Mouse (Mus musculus) left cerebral cortex, adult 2 months (tissue): Measurements from ENCODE around the gene Vmn1r51. TPM values are rescaled to one million over a fixed set of nuclear protein-coding genes. Genes with fewer than 3 reads are reported as not detected.
"Not testable (repeated sequence)": the region's sequence is repeated elsewhere in the genome, so short reads cannot be mapped to it uniquely, and the experiment has no call there.

Source experiments
- DNase-seq, 2 experiments: peaks; one replicate each; pipeline ENCODE4 v3.0.0; 2021 to 2022; ENCODE audit warnings: low spot score in 2 of 2, mixed read lengths in 1 of 2; ENCODE audit errors: extremely low spot score in 1 of 2
- H3K27ac ChIP-seq: fragments of 200-600 bp; 2 replicates; pipeline ENCODE4 v1.8.1; 2022
- H3K4me3 ChIP-seq: fragments of 200-600 bp; 2 replicates; pipeline ENCODE4 v1.8.1; 2022
- CTCF ChIP-seq: fragments of 200-600 bp; IDR thresholded peaks from 2 replicates; pipeline ENCODE4 v1.8.1; 2022; ENCODE audit warnings: antibody characterized with exemption, mild to moderate bottlenecking, moderate library complexity
- intact Hi-C: fragments of 180-260 bp; cut with DNase I; formaldehyde crosslinking; loops from one replicate; pipeline ENCODE4 v1.15.1; 2025
- long read RNA-seq, 2 experiments: library from polyadenylated mRNA; stranded (forward); transcript quantifications; one replicate each; pipeline ENCODE4 v2.0.0; 2021; ENCODE audit warnings: borderline mapping rate in 2 of 2
- total RNA-seq, 2 experiments: library from RNA; stranded (reverse); gene quantifications; 2 replicates each; pipeline ENCODE4 v1.2.3; 2021

The Vmn1r51 gene
- total RNA-seq: not detected
- long read RNA-seq, experiment 1: 0 reads
- long read RNA-seq, experiment 2: 0 reads

- H3K27ac ChIP-seq, H3K4me3 ChIP-seq, DNase-seq, intact Hi-C loops: not testable (repeated sequence)
Observed at GRCm38 (mm10) chr6:90122296-90122695, at the start of gene Vmn1r51. TSS of gene Vmn1r51 (plus strand) at chr6:90122596.

- DNase-seq: no peak
- no peak for TF ChIP-seq CTCF
- Histone ChIP-seq H3K4me3 (no peak within 1 kb of the TSS), H3K27ac (no peak within 1 kb of the TSS)
- intact Hi-C loops: no loop called here
Observed at GRCm38 (mm10) chr6:90078406-90078805, 44.0 kb upstream of the Vmn1r51 start, which contains the start of gene Vmn1r49. TSS of gene Vmn1r49 (minus strand) at chr6:90078506.

DNA sequence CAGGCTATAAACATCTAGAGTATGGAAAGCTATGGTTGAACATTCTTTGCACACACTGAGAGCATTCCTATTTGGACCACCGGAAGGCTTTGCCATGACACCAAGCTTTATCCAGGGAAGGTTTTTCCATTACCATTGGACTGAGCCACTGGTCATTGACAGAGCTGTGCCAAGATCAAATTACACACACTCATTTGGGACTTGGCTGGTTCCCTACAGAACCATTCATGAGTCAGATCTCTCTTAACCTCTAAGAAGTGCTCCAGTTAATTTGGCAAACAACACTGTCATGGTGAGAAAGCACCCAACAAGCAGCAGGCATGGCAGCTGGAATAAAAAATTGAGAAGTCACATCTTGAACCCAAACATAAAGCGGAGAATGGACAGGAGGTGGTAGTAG is 21.8 kb upstream of the Vmn1r51 start:
- no peak for DNase-seq
- TF ChIP-seq CTCF: no peak
- H3K4me3 ChIP-seq: no peak overlapping the region
- intact Hi-C loops: no loop called here
- H3K27ac ChIP-seq: no peak overlapping the region

DNA sequence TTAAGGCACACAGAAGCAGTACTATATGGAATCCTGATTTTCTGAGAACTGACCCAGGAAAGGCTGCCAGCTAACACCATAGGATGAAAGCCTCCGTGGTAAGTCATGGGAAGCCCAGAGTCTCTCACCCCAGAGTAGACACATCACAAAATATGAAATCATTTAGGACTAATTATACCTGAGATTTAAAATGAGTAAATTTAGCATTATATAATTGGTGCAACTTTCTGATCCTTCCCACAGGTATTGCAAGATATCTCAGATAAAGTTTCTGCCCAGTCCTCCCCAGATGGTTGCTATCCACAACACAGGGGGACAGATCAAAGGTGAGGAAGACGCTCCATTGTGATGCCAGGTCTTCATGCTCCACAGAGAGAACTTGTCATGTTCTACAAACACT is 21.3 kb upstream of the Vmn1r51 start, which contains the start of gene Vmn1r50:
Gene Vmn1r50 (plus strand): TSS at position 301 of the 400 bp plus-strand sequence.
- Histone ChIP-seq H3K27ac (no peak within 1 kb of the TSS), H3K4me3 (no peak within 1 kb of the TSS)
- no peak for DNase-seq
- intact Hi-C loops: no loop called here
- TF ChIP-seq CTCF: no peak

GRCm38 (mm10) chr6:90160139-90160538 is 37.7 kb downstream of the Vmn1r51 start:
- no peak for DNase-seq
- intact Hi-C loops: no loop called here

GRCm38 (mm10) chr6:90174508-90174907 is 52.1 kb downstream of the Vmn1r51 start, which contains the start of gene Vmn1r52:
TSS of gene Vmn1r52 (plus strand) at chr6:90174808.
- no peak for TF ChIP-seq CTCF
- no peak within 1 kb of the TSS for H3K4me3 ChIP-seq
- H3K27ac ChIP-seq: no peak within 1 kb of the TSS
- intact Hi-C loops: no loop called here
- no peak for DNase-seq

More at GRCm38 (mm10) chr6:90160139-90160538, 37.7 kb downstream of the Vmn1r51 start:
- no peak overlapping the region for H3K4me3 ChIP-seq
- no peak overlapping the region for H3K27ac ChIP-seq
- no peak for TF ChIP-seq CTCF

Other genes with a start within 250 kb of the Vmn1r51 start
- gene Vmn1r42, start 246.2 kb upstream of the Vmn1r51 start, total RNA-seq: not detected
- gene Vmn1r43, start 246.2 kb upstream of the Vmn1r51 start, total RNA-seq: not detected
- gene Vmn1r44, start 238.9 kb upstream of the Vmn1r51 start, total RNA-seq: not detected
- gene Vmn1r45, start 182.0 kb upstream of the Vmn1r51 start, total RNA-seq: not detected
- gene Vmn1r46, start 153.3 kb upstream of the Vmn1r51 start, total RNA-seq: not detected
- not detected for gene Vmn1r47, start 106.4 kb upstream of the Vmn1r51 start, total RNA-seq
- gene Vmn1r48, start 85.8 kb upstream of the Vmn1r51 start, total RNA-seq: not detected
- not detected for gene Vmn1r49, start 44.1 kb upstream of the Vmn1r51 start, total RNA-seq
- not detected for gene Vmn1r50, start 21.2 kb upstream of the Vmn1r51 start, total RNA-seq
- gene Vmn1r52, start 52.2 kb downstream of the Vmn1r51 start, total RNA-seq: not detected
- gene V1ra8, start 80.2 kb downstream of the Vmn1r51 start, total RNA-seq: not detected
- gene Vmn1r53, start 101.8 kb downstream of the Vmn1r51 start, total RNA-seq: not detected
- not detected for gene Vmn1r54, start 123.7 kb downstream of the Vmn1r51 start, total RNA-seq
- not detected for gene BC048671, start 178.6 kb downstream of the Vmn1r51 start, total RNA-seq
- gene Chst13, start 202.6 kb downstream of the Vmn1r51 start, total RNA-seq: not detected
- gene Uroc1, start 210.7 kb downstream of the Vmn1r51 start, total RNA-seq: not detected
- 10 to 100 TPM; 31.0 to 31.7 TPM for gene Zxdc, start 246.9 kb downstream of the Vmn1r51 start, total RNA-seq